Mouse (Mus musculus) forebrain, embryonic 13.5 days (tissue): ENCODE results near the gene Mia3. TPM values are rescaled to one million over a fixed set of nuclear protein-coding genes. Genes with fewer than 3 reads are reported as not detected.
"Not testable (repeated sequence)": the region's sequence is repeated elsewhere in the genome, so short reads cannot be mapped to it uniquely, and the experiment has no call there.

Experiments
- ATAC-seq: fragments of 200-750 bp; cut with Nextera tagmentation; 2 replicates; pipeline ENCODE4 v1.8.0; 2017
- H3K27ac ChIP-seq: fragments of 300-500 bp; sonication (generic); 2 replicates; pipeline ENCODE4 v1.5.1; 2015; ENCODE audit warnings: inconsistent platforms, mild to moderate bottlenecking, moderate library complexity
- H3K27me3 ChIP-seq: fragments of 300-500 bp; sonication (generic); 2 replicates; pipeline ENCODE4 v1.6.1; 2015; ENCODE audit warnings: mild to moderate bottlenecking, inconsistent platforms
- H3K36me3 ChIP-seq: fragments of 300-500 bp; sonication (generic); 2 replicates; pipeline ENCODE4 v1.6.1; 2015; ENCODE audit warnings: mild to moderate bottlenecking, inconsistent platforms; ENCODE audit not compliant: poor library complexity, severe bottlenecking
- H3K4me1 ChIP-seq: fragments of 300-500 bp; sonication (generic); 2 replicates; pipeline ENCODE4 v1.6.1; 2015; ENCODE audit warnings: inconsistent platforms
- H3K4me2 ChIP-seq: fragments of 300-500 bp; sonication (generic); 2 replicates; pipeline ENCODE4 v1.6.1; 2015; ENCODE audit warnings: inconsistent platforms, mild to moderate bottlenecking, moderate library complexity
- H3K4me3 ChIP-seq: fragments of 300-500 bp; sonication (generic); 2 replicates; pipeline ENCODE4 v1.5.1; 2015; ENCODE audit warnings: mild to moderate bottlenecking, inconsistent platforms
- H3K9ac ChIP-seq: fragments of 300-500 bp; sonication (generic); 2 replicates; pipeline ENCODE4 v1.6.1; 2015; ENCODE audit warnings: mild to moderate bottlenecking, inconsistent platforms
- H3K9me3 ChIP-seq: fragments of 300-500 bp; sonication (generic); replicated peaks from 2 replicates; pipeline ENCODE4 v1.6.1; 2016; ENCODE audit warnings: inconsistent platforms
- WGBS: fragments of 180-500 bp; shearing (Covaris S2); methylation state at CpG from one replicate; pipeline ENCODE4 v1.1.7; 2015; 5-methylcytosine and 5-hydroxymethylcytosine counted together
- polyA plus RNA-seq: library from polyadenylated mRNA; unstranded; fragments of >200 nt; fragmentation: Nextera tagmentation; extraction: Ambion mirVana; gene quantifications from 2 replicates; pipeline ENCODE4 v1.2.1, GENCODE M21; 2015

Gene Mia3
- 90.0 and 98.0 TPM in 2 replicates for polyA plus RNA-seq

DNA sequence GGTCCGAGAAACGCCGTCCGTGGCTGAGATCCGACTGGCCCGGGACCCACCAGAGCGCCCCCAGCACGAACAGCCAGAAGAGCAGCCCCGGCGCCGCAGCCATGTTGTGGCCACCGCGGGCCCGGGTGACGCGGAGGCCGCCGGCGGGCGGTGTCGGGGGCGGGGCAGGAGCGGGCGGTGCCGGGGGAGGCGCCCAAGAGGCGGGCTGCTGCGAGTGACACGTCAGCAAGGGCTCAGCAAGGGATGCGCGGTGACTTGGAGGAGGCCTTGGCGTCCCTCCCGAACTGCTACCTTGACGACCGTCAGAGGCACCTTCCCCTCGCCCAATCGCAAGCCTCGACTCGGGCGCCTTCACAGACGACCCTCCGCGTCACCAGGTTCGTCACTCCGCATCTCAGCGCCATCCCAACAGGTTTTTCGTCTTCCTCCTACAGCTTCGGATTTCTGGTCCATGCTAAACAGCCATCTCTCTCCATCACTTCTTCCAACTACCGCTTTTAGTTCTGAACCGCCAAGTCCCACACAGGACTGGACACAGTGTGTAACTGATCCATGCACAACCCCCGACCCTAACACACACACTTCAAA, at the start of gene Mia3:
Gene Mia3, minus strand, starts transcription at position 127 of the 588 bp plus-strand sequence.
- WGBS = under 1% methylated on average over 45 of the region's 51 CpGs
- peaks cover 7% of the 10 kb centered on the region for H3K36me3 ChIP-seq
- peak within 1 kb of the TSS; percentile 59 for H3K27ac ChIP-seq
- peaks cover 16% of the 10 kb centered on the region for H3K4me1 ChIP-seq
- peak within 1 kb of the TSS; percentile 88 for H3K4me2 ChIP-seq
- peak within 1 kb of the TSS; percentile 83 for H3K9ac ChIP-seq
- ATAC-seq = peak; percentile 98
- peak within 1 kb of the TSS; percentile 74 for H3K4me3 ChIP-seq
- no peaks in the 10 kb centered on the region for H3K9me3 ChIP-seq
- no peaks in the 10 kb centered on the region for H3K27me3 ChIP-seq

DNA sequence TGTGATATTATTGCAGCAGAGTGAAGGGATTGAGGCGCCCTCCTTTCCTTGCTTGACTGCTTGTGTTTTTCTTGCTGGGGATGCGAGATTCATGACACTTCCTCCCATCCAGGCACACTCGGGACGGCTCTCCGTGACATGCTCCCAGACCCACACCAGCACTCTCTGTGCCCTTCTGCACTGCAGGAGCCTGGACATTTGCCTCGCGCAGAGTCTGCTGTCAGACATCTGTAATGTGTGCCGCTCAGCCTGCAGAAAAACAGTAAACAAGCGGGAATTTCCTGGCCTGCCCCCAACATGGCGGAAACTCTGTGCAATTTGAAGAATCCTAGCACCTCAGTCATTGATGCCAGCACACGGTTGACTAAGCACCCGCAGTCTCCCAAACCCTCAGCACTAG, 48.5 kb upstream of the Mia3 start, which contains the start of gene Hhipl2:
Gene Hhipl2, plus strand, starts transcription at position 343 of the 400 bp plus-strand sequence.
- no peak within 1 kb of the TSS for H3K9ac ChIP-seq
- no peak within 1 kb of the TSS for H3K4me2 ChIP-seq
- no peak for ATAC-seq
- H3K4me3 ChIP-seq = no peak within 1 kb of the TSS
- no peaks in the 10 kb centered on the region for H3K27me3 ChIP-seq
- H3K4me1 ChIP-seq = no peaks in the 10 kb centered on the region
- H3K36me3 ChIP-seq = no peaks in the 10 kb centered on the region
- H3K27ac ChIP-seq = no peak within 1 kb of the TSS
- WGBS = 81% methylated on average over 12 of the region's 12 CpGs
- H3K9me3 ChIP-seq = no peaks in the 10 kb centered on the region

DNA sequence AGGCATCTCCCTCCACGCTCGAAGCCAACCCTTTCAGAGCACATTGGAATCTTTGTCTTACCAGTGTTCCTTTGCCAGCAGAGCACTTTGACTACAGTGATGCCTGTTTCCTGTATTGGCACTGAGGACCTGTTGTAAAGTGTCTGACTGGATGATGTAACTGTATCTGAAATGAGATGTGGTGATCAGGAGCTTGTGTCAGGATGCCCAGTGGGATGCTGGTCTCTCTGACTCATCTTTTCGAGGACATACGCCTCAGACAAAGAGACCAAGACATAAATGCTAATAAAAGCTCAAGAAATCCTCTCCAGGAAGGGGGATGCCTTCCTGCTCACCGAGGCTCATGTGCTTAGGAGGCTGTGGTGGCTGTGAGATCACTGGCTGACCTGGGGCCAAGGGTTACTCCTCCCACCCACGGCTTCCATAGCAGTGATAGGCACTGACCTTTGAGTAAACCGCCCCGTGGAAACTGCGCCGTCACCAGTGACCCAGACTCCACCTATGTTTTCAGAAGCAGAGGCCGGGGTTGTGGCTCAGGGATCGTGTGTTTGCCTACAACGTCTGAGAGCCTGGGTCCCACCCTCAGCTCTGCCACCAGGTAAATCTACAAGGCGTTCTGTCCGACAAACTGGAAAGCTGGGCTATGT, 44.9 kb upstream of the Mia3 start:
- H3K27ac ChIP-seq = no peak overlapping the region
- WGBS = 91% methylated on average over 15 of the region's 15 CpGs
- H3K4me3 ChIP-seq = no peak overlapping the region
- peaks cover 31% of the 10 kb centered on the region for H3K36me3 ChIP-seq
- no peak overlapping the region for H3K4me2 ChIP-seq
- H3K27me3 ChIP-seq = no peaks in the 10 kb centered on the region
- H3K4me1 ChIP-seq = no peaks in the 10 kb centered on the region
- no peaks in the 10 kb centered on the region for H3K9me3 ChIP-seq
- no peak overlapping the region for H3K9ac ChIP-seq
- ATAC-seq = no peak

DNA sequence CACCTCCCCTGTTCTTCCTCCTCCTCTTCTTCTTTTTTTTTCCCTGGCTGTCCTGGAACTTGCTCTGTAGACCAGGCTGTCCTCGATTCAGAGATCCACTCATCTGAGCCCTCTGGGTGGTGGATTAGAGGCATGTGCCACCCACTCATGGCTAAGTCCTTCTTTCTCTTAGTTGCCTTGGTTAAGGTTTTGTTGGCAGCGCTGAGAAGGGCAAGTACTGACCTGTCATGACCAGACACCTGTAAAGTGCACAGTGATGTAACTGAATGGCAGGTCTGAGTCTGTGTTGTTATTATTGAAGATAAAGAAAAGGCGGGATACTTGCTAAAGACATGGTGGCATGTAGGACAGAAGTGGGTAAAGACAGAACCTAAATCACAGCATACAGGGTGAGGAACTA, 34.0 kb upstream of the Mia3 start:
- Histone ChIP-seq H3K27ac (no peak overlapping the region), H3K27me3 (no peaks in the 10 kb centered on the region), H3K36me3 (peaks cover 74% of the 10 kb centered on the region), H3K4me3 (no peak overlapping the region), H3K4me1 (no peaks in the 10 kb centered on the region), H3K4me2 (no peak overlapping the region), H3K9ac (no peak overlapping the region), H3K9me3 (no peaks in the 10 kb centered on the region)
- no peak for ATAC-seq
- WGBS = 94% methylated on average over 3 of the region's 3 CpGs

DNA sequence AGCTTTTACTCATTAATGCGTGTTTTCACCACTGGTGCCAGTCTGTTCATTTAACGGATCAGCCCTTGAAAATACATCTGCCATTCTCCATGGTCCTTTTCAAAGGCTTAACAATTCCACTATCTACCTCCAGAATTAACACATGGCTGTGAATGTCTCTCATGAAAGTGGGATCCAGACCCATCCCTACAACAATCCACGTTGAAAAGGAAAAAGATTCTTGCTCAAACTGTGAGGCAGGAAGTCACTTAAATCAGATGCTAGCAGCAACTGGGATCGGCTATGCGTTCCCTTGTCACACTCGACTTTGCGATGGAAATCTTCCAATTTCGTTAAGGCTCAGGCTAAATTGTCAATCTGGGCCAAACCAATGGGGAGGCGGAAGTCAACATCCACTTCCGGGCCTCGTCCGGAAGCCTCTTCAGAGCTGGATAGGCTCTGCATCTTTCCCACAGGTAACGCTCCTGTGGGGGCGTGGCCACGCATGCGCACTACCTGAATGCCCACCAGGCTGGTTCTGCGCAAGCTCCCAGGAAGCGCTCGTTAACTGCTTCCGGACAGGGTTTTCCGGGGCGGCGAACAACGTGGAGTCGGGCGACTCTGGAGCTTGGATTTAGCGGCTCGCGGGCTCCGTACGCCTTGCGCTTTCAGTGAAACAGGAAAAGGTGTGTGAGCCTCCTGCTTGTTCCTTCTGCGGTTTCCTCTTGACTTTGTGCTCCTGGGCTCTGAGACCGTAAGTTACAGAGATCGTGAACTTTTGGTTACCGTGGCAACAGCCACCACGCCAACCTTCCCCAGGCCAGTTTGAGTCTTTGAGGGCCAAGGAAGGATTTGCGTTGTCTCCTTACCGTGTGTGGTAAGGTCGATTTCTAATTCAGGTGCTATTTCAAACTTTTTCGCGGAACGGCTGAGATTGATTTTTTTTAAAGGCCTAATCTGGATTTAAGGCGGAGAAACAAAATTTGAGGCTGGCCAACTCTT, 19.4 kb upstream of the Mia3 start, which contains the start of gene Taf1a:
Gene Taf1a, plus strand, starts transcription at position 556 of the 981 bp plus-strand sequence.
- Histone ChIP-seq H3K4me2 (peak within 1 kb of the TSS; percentile 80), H3K4me1 (peaks cover 12% of the 10 kb centered on the region), H3K9ac (peak within 1 kb of the TSS; percentile 62), H3K36me3 (peaks cover 7% of the 10 kb centered on the region; the same call in 1 of the 2 replicates), H3K4me3 (peak within 1 kb of the TSS; percentile 71), H3K9me3 (no peaks in the 10 kb centered on the region), H3K27ac (no peak within 1 kb of the TSS; the same call in 1 of the 2 replicates), H3K27me3 (peaks cover 25% of the 10 kb centered on the region)
- 6% methylated on average over 44 of the region's 44 CpGs for WGBS
- peak; percentile 100 for ATAC-seq

DNA sequence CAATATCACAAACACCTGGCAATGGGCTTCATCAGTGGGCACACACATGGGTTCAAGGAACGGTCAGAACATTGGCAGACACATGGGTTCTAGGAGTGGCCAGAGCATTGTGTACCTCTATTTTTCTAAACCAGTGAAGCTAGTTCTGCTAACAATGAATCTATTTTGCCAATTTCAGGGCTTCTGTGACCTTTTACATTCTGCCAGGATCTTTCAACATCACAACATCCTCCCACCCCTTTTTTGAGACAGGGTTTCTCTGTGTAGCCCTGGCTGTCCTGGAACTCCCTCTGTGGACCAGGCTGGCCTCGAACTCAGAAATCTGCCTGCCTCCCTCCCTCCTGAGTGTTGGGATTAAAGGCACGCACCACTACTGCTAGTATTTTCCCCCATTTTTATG, 18.1 kb upstream of the Mia3 start:
- ATAC-seq, H3K9ac ChIP-seq, H3K27ac ChIP-seq, H3K36me3 ChIP-seq, H3K9me3 ChIP-seq, H3K4me3 ChIP-seq, H3K4me2 ChIP-seq: not testable (repeated sequence)
- Histone ChIP-seq H3K4me1 (peaks cover 12% of the 10 kb centered on the region), H3K27me3 (peaks cover 33% of the 10 kb centered on the region)
- WGBS = 92% methylated on average over 3 of the region's 3 CpGs

DNA sequence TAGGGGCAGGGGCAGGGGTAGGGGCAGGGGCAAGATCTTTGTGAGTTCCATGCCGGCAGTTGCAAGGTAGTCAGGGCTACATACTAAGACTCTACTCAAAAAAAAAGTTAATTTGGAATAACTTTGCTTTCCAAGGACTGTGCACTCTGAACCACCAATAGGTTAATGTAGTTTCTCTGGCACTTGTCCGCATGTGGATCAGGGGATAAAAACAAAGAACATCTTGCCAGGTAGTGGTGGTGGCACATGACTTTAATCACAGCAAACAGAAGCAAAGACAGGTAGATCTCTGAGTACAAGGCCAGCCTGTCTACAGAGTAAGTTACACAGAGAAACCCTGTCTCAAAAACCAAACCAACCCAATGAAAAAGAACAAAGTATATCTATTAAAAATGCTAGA, 13.3 kb upstream of the Mia3 start:
- H3K9me3 ChIP-seq = no peaks in the 10 kb centered on the region
- WGBS = 92% methylated on average over 2 of the region's 2 CpGs
- no peak for ATAC-seq
- H3K27me3 ChIP-seq = peaks cover 40% of the 10 kb centered on the region
- no peaks in the 10 kb centered on the region for H3K4me1 ChIP-seq
- no peak overlapping the region for H3K4me3 ChIP-seq
- H3K36me3 ChIP-seq = no peaks in the 10 kb centered on the region
- no peak overlapping the region for H3K27ac ChIP-seq
- H3K9ac ChIP-seq = no peak overlapping the region
- no peak overlapping the region for H3K4me2 ChIP-seq

DNA sequence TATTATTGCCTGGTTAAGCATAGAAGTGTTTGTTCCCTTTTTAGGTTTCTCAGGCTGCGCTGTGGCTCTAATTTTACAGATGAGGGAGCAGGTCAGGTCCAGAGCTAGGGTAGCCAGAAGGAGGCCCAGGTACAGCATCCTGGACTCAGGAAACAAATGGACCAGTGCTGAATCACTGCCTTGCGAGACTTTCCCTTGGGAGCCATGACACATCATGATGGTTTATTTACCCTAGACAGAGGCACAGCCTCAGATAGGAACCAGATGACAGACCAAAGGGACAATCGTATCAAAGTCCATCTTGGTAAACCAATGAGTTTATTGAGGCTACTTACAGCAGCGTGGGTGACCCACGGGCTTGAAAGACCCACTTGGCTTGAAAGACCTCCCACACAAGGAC, 12.5 kb upstream of the Mia3 start:
- 89% methylated on average over 5 of the region's 5 CpGs for WGBS
- H3K9ac ChIP-seq = no peak overlapping the region
- no peak overlapping the region for H3K4me2 ChIP-seq
- H3K9me3 ChIP-seq = no peaks in the 10 kb centered on the region
- H3K4me3 ChIP-seq = no peak overlapping the region
- ATAC-seq = no peak
- no peaks in the 10 kb centered on the region for H3K36me3 ChIP-seq
- H3K4me1 ChIP-seq = no peaks in the 10 kb centered on the region
- H3K27ac ChIP-seq = no peak overlapping the region
- peaks cover 35% of the 10 kb centered on the region for H3K27me3 ChIP-seq

DNA sequence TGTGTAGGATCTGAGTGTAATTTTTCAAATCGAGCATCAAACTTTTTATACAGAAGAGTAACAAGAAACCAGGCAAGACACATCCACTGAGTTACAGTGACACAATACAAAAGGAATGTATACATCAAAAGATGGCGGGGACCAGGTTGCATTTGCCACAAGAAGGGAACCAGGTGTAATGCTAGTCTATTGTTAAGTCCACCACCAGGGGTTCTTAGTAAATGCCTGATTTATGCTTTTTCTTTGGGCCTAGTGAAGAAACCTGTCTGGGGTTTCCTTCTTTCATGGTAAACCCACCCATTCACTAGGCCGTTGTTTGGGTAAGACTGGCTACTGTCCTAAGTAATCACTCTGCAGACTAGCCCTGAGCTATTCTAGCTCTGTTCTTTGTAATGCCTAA, 10.0 kb upstream of the Mia3 start:
- not testable (repeated sequence) for H3K27ac ChIP-seq, ATAC-seq, H3K4me2 ChIP-seq, H3K9me3 ChIP-seq, H3K4me3 ChIP-seq, H3K4me1 ChIP-seq, H3K36me3 ChIP-seq, H3K9ac ChIP-seq
- 83% methylated on average over 3 of the region's 3 CpGs for WGBS
- peaks cover 16% of the 10 kb centered on the region for H3K27me3 ChIP-seq

DNA sequence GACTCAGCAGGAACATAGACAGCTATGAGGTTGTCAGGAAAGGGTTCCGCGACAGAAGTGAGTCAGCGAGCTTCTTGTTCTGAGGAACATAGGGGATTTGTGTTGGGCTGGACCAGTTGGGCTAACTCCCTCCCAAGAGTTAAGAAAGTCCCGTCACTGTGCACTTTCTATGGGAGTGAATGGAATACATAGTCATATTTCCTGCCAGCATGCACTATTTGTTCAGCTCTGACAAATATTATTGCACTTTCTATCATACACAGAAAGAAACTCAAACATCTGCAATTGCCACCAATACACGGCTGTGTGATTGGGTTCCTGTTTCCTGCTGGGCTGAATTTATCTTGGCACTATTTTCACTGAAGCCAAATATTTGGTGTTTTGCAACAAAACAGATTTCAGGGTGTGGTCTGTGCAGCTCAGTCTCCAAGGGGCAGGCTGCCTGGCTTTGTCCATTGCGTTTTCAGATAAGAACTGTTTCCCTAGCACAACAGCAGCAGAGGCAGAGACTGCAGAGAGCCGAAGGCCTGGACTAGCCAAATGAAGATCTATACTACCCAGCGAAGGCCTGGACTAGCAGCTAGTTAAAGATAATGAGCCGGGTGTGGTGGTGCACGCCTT, 9.1 kb upstream of the Mia3 start:
- H3K36me3 ChIP-seq = no peaks in the 10 kb centered on the region
- no peak overlapping the region for H3K9ac ChIP-seq
- no peaks in the 10 kb centered on the region for H3K4me1 ChIP-seq
- H3K4me3 ChIP-seq = no peak overlapping the region
- ATAC-seq = no peak
- no peak overlapping the region for H3K27ac ChIP-seq
- H3K9me3 ChIP-seq = 0 out of 2 replicates have a peak, but pooled peaks cover 5% of the 10 kb centered on the region
- WGBS = 88% methylated on average over 10 of the region's 10 CpGs
- no peak overlapping the region for H3K4me2 ChIP-seq
- H3K27me3 ChIP-seq = peaks cover 13% of the 10 kb centered on the region; the same call in 1 of the 2 replicates

DNA sequence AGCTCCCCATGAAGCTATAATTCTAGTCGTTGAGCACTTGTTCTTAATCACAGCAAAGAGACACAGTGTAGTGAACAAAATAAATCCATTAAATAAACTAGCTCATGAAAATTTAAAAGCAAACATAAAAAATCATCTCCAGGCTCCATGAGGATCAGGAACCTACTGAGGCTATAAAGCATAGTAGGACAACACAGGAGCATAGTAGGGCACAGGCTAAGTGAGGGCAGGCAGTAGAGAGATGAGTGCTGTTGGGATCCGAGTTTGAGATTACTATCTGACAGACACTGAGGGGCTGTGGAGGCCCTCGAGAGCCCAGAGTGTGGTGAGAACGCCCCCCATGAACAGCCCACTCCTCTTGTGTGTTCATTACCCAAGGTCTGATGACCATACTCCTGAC, 7.7 kb upstream of the Mia3 start:
- ATAC-seq = no peak
- 78% methylated on average over 4 of the region's 4 CpGs for WGBS
- Histone ChIP-seq H3K4me2 (no peak overlapping the region), H3K4me3 (no peak overlapping the region), H3K27me3 (0 out of 2 replicates have a peak, but pooled peaks cover 3% of the 10 kb centered on the region), H3K4me1 (no peaks in the 10 kb centered on the region), H3K9me3 (0 out of 2 replicates have a peak, but pooled peaks cover 5% of the 10 kb centered on the region), H3K36me3 (no peaks in the 10 kb centered on the region), H3K9ac (no peak overlapping the region), H3K27ac (no peak overlapping the region)
